Mouse (Mus musculus): Measurements from ENCODE around the gene Styk1. TPM values are rescaled to one million over a fixed set of nuclear protein-coding genes. Genes with fewer than 3 reads are reported as not detected.

Styk1 gene
- total RNA-seq (2022) = 1 to 10 TPM in 1 of 4 experiments, under 1 TPM in 3; 0.31 to 1.2 (median 0.69) TPM

GRCm38 (mm10) chr6:131353352-131353919, at the start of gene Styk1:
Gene Styk1 (minus strand): TSS chr6:131353597.
- DNase-seq (ENCODE audit: low spot score in 2 of 2) = peak in 1 of 2 experiments; percentile 42

- no peak for DNase-seq (ENCODE audit: low spot score in 2 of 2)
Observed at GRCm38 (mm10) chr6:131403036-131403435, 49.6 kb upstream of the Styk1 start.

GRCm38 (mm10) chr6:131402606-131403005, 49.2 kb upstream of the Styk1 start:
- no peak for DNase-seq (ENCODE audit: low spot score in 2 of 2)

- no peak for DNase-seq (ENCODE audit: low spot score in 2 of 2)
Observed at GRCm38 (mm10) chr6:131401259-131401658, 47.9 kb upstream of the Styk1 start.

GRCm38 (mm10) chr6:131396650-131397049, 43.3 kb upstream of the Styk1 start:
- no peak for DNase-seq (ENCODE audit: low spot score in 2 of 2)

GRCm38 (mm10) chr6:131393873-131394660, 40.7 kb upstream of the Styk1 start:
- no peak for DNase-seq (ENCODE audit: low spot score in 2 of 2)

GRCm38 (mm10) chr6:131388040-131389021, 34.9 kb upstream of the Styk1 start, which contains the start of gene Ybx3:
Gene Ybx3 (minus strand): TSS chr6:131388476.
- DNase-seq (ENCODE audit: low spot score in 2 of 2) = peak; percentile 75 to 84

GRCm38 (mm10) chr6:131387221-131388039, 34.0 kb upstream of the Styk1 start:
- peak; percentile 80 to 81 for DNase-seq (ENCODE audit: low spot score in 2 of 2)

- peak in 1 of 2 experiments; percentile 36 for DNase-seq (ENCODE audit: low spot score in 2 of 2)
Observed at GRCm38 (mm10) chr6:131386416-131387019, 33.1 kb upstream of the Styk1 start.

- no peak for DNase-seq (ENCODE audit: low spot score in 2 of 2)
Observed at GRCm38 (mm10) chr6:131385469-131385868, 32.1 kb upstream of the Styk1 start.

- DNase-seq (ENCODE audit: low spot score in 2 of 2) = peak; percentile 40 to 41
Observed at GRCm38 (mm10) chr6:131383713-131384330, 30.4 kb upstream of the Styk1 start.

GRCm38 (mm10) chr6:131382984-131383337, 29.6 kb upstream of the Styk1 start:
- peak in 1 of 2 experiments; percentile 28 for DNase-seq (ENCODE audit: low spot score in 2 of 2)

- peak; percentile 65 to 71 for DNase-seq (ENCODE audit: low spot score in 2 of 2)
Observed at GRCm38 (mm10) chr6:131382232-131382983, 29.0 kb upstream of the Styk1 start.

- no peak for DNase-seq (ENCODE audit: low spot score in 2 of 2)
Observed at GRCm38 (mm10) chr6:131378858-131379428, 25.5 kb upstream of the Styk1 start.

GRCm38 (mm10) chr6:131377378-131377777, 24.0 kb upstream of the Styk1 start:
- DNase-seq (ENCODE audit: low spot score in 2 of 2) = no peak

GRCm38 (mm10) chr6:131374594-131375340, 21.4 kb upstream of the Styk1 start:
- DNase-seq (ENCODE audit: low spot score in 2 of 2) = peak in 1 of 2 experiments; percentile 34

- no peak for DNase-seq (ENCODE audit: low spot score in 2 of 2)
Observed at GRCm38 (mm10) chr6:131373160-131373559, 19.8 kb upstream of the Styk1 start.

GRCm38 (mm10) chr6:131370767-131371166, 17.4 kb upstream of the Styk1 start:
- DNase-seq (ENCODE audit: low spot score in 2 of 2) = no peak

Data from gastrocnemius, adult 8-10 months (tissue).